Mouse (Mus musculus) c-Kit-positive CD71-negative TER-119-negative erythroid progenitor cells, embryonic 14.5 days (primary cell): ENCODE results near the gene Sugp2.

Source experiments
- DNase-seq: peaks from one replicate; pipeline ENCODE4 v3.0.0-alpha.2; 2013; ENCODE audit warnings: low read depth

Gene Sugp2

DNA sequence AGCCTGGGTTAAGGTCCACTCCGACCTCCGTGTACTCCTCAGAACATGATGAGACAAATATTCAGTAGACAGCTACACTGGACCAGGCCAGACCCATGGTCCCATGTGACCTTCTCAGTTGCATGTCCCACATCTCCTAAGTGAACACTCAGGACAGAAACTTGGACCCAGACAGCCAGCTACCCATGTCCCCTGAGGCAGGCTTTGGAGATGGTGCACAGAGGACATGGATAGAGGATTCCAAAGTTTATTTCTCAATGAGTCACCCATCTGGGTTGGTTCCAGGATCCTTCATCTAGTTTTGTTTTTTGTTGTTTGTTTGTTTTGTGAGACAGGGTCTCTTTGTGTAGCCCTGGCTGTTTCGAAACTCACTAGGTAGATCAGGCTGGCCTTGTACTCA, 13.1 kb upstream of the Sugp2 start:
- no peak for DNase-seq

DNA sequence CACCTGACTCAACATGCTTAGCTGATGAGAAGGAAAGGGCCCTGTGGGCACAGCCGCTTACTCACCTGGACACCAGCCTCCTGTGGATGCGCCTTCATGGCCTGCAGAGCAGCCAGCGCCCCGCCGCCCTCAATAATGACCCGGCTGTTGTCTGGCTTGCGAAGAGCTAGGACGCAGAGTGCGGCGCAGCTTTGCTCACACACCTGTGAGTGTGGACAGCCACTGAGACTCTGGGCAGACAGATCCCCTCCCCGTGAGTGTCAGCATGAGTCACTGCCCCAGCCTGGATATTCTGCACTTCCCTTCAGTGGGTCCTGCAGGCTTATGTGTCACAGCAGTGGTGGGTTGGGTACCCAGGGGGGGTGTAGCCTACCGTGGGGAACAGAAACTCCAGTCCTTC, 12.0 kb upstream of the Sugp2 start:
- no peak for DNase-seq

DNA sequence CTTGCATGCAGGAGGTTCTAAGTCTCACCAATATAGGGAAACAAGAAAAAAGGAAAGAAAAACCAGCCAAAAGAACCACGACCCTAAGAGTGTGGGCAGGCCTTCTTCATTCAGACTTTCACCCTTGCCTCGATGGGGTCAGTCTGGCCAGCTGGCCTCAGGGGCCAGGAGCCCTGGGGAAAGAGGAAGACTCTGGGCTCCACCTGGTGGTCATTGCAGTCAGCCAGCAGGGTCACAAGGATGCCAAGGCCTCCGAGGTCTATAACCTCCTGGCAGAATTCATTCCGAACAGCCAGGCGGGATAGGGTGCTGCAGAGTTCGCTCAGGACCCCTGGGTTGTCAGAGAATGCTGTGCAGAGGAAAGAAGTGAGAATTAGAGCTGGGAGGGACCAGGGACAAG, 10.7 kb upstream of the Sugp2 start:
- DNase-seq = no peak

DNA sequence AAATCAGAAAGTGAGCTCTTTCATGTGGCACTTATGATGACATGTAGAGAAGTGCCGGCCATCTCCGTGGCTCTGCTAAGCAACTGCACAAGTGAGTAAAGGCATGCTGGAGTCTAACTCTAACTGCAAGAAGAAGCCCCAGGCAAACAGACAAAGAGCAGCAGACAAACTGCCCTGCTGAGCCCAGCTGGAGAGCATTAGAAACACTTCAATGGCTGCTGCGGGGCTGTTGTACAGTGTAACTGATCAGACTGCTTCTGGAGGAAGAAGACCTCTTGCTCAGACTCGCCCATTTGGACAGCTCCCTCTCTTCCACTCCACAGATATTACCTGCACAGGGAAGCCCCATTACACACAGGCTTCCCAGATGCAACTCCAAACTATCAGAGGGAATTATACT, 6.0 kb upstream of the Sugp2 start:
- no peak for DNase-seq

DNA sequence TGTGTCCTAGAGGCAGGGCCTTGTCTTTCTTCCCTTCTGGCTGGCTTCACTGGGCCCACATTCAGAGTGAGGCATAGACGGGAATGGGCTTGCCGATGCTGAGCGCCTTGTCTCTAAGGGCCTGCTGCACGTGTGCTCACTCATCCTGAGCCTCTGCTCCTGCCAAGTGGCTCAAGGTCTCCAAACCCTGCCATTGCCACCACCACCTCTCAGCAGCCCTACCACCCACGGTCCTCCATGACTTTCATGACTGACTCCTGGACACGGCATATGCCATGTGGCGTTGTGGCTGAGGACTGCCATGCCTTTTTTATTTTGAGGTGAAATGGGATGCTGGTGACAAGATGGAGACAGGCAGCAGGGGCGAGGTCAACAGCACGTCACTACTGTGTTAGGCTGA, 3.2 kb upstream of the Sugp2 start:
- no peak for DNase-seq

DNA sequence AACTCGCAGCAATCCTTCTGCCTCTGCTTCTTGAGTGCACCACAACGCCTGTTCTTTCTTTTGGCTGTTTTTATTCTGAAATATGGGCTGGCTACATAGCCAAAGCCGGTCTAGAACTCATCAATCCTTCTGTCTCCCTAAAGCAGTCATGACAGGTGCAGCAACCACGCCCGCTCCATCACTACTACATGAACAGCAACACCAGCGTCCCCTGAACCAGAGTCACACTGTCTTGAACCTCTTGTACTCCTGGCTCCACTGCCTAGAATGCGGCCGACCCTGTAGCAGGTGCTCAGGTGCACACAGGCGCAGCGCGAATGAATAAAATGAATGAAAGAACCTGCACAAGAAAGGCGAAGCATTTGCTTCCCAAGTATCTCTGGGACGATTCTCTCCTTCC, 420 bp upstream of the Sugp2 start:
- no peak for DNase-seq

DNA sequence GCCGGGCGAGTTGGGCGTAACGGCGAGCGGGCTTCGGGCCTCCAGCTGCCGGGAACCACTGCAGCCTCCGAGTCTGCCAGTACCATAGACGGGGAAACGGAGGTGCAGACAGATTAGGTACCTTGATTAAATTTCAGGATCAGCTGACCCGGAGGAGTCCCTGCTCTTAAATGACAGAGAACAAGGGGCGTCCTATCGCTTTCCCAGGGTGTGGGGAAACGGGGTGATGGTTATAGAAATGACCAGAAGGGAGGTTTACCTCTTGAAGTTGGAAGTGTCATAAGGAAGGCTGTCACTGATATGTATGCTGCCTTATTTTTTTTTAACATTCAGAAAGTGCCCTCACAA, 729 bp downstream of the Sugp2 start:
- DNase-seq = no peak

DNA sequence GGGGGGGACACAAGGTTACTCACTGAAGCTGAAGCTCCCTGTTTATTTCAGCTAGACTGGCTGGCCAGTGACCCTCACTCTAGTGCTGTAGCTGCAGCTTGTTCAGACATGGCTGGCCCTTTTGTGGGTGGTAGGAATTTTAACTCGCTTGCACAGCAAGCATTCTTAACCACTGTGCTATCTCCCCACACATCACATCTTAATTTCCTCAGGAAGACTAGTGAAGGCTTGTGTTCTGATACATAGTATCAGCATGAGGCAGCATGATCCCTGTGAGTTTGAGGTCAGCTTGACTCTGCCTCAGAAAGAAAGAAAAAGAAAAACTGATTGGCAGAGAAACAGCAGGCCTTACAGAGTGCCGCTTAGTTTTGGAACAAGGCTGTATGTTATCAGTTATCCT, 3.8 kb downstream of the Sugp2 start:
- DNase-seq = peak; percentile 18

DNA sequence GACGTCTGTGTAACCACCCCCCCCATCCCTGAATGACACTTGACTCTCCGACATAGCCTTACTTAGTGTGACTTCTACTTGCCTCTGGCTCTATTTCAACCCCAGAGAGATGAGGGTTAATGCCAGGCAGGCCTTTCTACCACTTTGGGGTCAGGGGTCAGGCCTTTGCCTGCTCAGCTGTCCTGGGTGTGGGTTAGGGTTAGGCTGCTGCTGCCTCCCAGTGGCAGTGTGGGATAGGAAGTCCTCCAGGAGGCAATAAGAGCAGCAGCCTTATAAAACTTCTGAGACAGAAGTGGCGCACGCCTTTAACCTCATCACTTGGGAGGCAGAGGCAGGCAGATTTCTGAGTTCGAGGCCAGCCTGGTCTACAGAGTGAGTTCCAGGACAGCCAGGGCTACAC, 6.6 kb downstream of the Sugp2 start:
- DNase-seq = no peak

DNA sequence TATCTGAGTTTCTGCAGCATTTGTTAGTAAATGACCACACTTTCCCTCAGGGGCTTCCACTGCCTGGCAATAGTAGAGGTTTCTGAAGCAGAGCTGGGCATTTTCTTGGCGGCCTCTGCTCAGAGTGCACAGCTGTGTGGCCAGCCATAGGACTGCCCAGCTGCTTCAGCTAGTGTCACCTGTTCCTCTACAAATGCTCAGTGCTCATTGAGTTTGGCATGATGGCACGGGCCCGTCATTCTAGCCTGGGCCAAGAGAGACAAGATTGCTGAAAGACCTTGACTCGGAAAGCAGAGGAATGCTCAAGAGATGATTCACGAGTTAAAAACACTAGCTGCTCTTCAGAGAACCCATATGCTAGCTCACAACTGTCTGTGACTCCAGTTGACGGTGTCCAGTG, 12.6 kb downstream of the Sugp2 start:
- DNase-seq = no peak

DNA sequence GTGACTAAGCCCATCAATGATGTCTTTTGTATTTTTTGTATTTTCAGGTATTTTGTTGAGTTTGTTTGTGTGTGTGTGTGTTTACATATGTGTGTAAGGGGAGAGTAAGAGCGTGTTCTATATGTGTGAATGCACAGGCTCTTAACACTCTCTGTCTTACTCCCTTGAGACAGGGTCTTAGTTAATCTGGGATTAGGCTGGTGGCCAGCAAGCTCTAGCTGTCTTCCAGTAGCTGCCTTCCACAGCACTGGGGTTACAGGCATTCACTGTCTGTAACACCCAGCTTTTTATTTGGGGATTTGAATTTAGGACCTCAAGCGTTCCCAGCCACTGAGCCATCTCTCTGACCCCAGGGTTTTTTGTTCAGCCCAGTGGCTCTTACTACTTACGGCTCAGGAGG, 13.8 kb downstream of the Sugp2 start:
- DNase-seq = no peak

DNA sequence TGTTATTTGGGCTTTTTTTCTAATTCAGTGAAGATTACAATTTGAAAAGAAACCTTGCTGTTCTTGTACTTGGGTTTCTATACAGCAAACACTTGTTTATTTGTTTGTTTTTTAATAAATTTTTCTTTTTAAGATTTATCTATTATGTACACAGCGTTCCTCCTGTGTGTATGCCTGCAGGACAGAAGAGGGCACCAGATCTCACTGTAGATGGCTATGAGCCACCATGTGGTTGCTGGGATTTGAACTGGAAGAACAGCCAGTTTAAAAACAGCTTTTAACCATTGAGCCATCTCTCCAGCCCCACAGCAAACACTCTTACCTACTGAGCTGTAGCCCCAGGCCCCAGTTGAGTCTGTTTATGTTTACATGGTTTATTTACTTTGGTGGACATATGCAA, 20.6 kb downstream of the Sugp2 start:
- no peak for DNase-seq

DNA sequence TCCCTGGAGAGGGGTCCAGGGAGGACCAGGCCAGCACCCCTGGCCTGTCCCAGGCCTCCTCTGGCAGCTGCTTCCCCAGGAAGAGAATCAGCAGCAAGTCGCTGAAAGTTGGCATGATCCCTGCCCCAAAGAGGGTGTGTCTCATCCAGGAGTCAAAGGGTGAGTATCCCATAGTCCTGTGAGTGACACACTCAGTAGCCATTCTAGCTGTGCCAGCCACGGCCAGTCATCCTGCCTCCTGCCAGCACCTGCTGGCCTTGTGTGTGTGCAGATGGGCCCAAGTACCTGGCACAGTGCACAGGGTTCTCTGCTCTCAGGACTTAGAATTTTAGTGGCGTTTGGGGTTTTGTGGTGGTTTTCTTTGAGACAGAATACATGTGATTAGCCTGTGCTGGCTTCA, 23.4 kb downstream of the Sugp2 start:
- no peak for DNase-seq

DNA sequence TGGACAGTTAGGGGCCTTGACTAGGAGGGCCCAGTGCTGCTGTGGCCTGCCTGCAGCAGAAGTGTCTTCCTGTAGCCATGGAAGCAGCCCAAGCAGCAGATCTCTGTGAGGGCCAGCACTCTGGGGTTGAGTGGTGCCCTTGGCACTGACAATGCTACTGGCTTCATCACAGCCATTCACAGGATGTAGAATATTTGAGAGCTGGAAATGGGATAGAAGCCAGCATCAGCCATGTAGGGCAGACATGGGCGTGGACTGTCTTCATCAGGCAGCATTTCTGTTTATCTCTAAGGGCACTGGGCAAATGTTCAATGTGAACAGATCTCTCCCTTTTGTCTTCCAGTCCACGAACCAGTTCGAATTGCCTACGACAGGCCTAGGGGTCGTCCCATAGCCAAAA, 24.6 kb downstream of the Sugp2 start:
- DNase-seq = no peak

DNA sequence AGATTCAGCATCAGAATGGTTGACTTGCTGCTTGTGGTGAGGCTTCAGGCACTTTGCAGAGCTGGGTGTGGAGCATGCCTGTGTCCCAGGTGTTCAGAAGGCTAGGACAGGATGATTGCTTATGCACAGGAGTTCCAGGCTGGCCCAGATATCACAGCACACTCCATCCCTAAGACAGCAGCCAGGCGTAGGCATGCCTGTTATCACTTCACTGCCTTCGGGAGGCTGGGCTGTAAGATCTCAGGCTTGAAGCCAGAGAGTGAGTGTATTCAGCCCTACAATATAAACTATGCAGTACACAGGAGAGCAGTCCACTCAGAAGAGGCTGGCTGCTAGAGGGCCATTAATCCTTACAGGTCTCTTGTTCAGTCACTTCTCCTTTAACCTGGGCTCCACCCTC, 25.0 kb downstream of the Sugp2 start:
- no peak for DNase-seq

DNA sequence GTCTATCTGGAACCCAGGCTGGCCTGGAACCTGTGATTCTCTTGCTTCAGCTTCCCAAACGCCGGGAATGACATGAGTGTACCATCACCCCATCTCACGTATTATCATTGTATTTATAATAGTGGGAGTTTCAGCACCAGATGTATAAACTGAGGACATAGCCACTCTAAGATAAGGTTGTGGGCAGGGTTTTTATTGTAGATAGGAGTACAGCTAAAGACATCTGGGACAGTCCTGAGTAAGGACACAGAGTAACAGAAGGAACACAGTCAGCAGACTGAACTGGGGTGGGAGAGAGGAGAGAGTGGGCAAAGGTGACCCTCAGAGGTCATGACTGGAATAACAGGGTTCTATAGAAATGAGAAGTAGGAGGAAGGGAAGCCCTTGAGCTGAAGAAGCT, 33.6 kb downstream of the Sugp2 start:
- DNase-seq = no peak

DNA sequence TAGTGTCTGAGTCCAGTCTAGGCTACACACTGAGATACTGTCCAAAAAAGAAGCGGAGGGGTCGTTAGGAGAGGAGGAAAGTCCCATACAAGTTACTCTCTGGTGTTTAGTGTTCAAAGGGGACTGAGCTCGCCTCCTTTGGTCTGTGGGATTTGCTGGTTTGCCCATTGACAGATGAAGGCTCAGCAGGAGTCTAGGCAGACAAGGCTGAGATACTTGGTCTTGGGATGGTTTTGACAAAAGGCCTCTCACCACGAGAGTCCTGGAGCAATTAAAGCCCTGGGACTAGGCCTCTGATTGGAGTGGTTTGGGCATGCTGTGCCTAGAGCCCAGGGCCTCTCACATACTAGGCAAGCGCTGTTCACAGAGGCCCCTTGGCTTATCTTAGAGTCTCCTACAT, 34.3 kb downstream of the Sugp2 start:
- DNase-seq = no peak

DNA sequence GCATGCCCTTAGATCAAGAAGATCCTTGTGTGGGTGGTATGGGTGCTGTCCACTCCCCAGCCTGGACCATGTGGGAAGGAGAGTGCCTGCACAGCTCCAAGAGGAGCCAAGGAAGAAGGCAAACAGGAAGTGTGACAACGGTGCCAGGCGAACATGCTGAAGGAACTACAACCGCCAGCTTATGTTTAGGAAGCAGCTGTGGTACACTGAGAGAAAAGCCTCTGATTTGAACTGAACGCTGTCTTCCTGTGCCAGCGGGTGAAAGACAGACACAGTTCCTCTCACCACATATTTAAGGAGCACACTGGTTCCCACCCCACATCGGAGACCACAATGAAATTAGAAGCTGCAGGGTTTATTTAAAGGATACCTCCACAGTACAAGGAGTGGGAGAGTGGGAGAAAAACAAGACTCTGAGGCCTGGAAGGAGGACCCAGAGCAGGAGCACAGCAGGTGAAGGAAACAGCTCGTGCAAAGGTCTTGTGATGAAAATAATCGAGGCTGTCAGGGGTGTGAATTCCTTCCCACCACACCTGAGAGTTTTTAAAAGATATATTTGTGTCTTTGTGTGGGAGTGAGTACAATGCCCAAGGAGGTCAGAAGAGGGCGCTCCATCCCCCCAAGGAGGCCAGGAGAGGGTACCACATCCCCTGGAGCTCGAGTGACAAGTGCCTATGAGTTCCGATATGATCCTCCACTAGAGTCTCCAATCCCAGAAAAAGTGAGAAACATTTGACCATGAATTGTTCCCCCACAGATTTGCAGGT, 35.0 kb downstream of the Sugp2 start:
- no peak for DNase-seq

DNA sequence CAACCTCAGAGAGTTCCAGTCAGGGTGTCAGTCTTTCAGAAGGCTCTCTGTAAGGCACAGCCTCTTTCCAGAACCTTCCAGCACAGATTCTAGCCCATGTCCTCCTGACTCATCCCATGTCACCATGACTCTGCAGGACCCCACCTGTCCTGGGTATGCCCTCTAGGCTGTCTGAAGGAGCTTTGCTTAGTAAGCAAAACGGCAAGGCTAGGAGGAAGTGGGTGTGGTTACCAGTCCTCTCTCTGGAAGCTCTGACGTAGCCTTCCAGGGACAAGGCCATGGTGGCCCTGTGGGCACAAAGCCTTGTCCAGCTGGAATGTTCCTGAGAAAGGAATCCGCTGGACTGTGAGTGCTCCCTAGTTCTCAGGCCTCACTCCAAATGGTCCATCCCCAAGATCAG, 38.9 kb downstream of the Sugp2 start:
- DNase-seq = peak; percentile 37

DNA sequence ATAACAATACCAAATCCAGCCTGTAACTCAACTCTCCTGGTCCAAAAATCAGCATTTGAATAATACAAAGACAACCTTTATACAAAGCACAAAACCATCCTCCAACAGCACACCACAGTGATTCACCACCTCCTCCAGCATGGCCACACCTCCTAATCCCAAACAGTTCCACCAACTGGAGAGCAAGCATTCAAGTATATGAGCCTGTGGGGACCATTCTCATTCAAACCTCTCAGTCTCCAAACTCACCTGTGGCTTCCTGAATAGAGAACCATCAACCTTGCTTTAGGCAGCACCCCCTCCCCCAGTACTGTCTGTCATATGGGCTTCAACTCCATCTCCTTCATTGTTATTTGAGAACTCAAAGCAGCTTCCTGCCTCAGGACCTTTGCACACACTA, 40.3 kb downstream of the Sugp2 start:
- no peak for DNase-seq

DNA sequence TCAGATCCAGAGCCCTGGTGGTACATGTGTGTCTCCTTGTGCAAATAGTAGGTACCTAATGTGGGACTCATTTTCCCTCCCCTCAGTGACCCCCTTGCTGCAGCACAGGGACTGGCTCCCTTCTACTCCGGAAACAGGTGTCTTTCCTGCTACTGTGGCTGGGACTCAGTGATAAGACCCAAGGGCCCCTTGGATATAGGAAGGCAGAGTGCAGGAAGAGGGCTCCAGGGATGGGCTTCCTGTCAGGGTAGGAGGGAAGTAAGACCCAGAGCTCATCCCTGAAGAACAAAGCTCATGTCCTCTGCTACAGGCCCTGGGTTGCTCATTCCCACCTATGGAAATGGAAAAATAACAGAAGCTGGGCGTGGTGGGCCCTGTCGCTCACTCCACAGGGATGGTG, 42.5 kb downstream of the Sugp2 start:
- DNase-seq = no peak

DNA sequence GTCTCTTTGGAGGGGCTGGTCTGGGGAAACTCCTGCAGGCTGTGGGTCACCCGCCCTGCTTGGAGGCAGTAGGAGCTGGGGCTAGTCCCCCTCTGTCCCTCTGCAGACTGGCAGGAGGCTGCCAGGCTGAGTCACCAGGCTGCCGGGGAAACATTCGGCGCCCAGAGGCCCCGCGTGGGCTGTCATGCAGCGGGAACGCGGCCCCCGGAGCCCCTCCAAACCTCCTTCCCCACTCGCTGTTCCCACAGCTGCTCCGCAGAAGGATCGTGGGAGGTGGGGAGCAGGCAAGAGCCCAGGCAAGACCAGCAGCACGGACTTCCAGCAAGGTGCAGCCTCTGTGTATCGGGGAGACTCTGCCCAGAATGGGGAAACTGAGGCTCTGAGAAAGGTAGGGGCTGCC, 44.1 kb downstream of the Sugp2 start:
- no peak for DNase-seq

DNA sequence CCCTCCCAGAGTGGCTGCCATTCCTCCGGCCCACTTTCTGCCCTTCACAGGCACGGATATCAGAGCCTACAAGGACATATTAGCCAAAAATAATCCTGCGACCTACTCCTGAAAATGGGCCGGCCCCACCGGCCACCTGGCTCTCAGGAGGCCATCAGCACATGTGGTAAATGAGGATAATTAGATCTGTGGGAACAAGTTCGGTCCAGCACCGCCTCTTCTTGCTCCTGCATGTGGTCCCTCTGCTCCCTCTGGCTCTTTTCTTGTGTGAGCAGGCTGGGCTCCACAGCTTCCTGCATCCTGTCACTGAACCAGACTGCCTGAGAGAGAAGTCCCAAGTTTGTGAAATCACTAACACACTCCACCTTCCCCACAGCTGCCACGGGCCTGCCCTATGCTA, 45.2 kb downstream of the Sugp2 start:
- no peak for DNase-seq

DNA sequence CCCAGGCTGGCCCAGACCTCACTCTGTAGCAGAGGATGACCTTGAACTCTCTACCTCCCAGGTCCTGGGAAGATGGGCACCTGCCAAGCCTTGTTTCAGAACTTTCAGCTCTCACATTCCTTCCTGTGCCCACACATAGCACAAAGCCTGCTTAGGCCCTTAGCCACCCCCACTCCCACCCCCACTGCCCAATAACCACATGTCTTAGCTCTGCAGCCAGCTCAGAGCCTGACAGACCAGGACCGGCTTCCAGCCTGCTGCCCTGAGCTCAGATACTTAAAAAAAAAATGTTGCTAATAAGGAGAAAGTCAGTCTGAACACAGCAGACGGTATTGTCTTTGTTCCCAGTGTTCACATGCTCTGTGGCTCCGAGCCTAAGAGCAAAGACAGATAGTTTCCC, 47.0 kb downstream of the Sugp2 start:
- DNase-seq = no peak

DNA sequence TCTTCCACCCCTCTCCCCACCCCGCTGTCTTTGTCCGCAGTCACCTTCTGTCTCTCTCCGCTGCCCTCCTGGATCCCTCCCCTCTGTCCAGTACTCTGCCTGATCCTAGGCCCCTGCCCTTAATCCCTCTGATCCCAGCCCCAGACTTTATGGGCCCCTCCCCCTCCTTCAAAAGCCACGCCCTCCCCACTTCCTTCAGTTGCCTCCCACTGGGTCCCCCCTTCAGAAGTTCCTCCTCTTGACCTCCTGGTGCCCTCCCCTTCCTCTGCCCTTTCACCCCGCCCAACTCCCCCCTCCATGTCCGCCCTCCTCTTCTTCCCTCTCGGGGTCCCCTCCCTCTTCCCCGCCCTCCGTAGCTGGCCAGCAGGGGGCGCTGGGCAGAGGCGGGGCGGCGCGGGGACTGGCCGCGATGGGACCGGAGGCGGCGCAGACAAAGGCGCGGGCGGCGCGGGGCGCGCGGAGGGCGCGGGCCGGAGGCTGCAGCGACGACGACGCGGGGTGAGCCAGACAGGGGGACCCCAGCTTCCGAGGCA, 48.6 kb downstream of the Sugp2 start, which contains the start of gene Homer3:
Homer3 (plus strand) TSS at position 225 of the 533 bp plus-strand sequence.
- DNase-seq = peak; percentile 88
